Mouse (Mus musculus) heart, adult 2 months (tissue): ENCODE measurements at regions not wholly inside any gene's neighbourhood (a gene's known extent, or its start where the extent isn't known, plus 50 kb on each side); places are given as distances from the start of the nearest gene placed in this dataset.

Experiments
- CTCF ChIP-seq: fragments of 200-600 bp; IDR thresholded peaks from 2 replicates; pipeline ENCODE4 v1.8.1; 2022; ENCODE audit warnings: antibody characterized with exemption, mild to moderate bottlenecking, moderate library complexity
- EP300 ChIP-seq: fragments of 200-500 bp; IDR thresholded peaks from 2 replicates; pipeline ENCODE4 v1.6.1; 2011; ENCODE audit warnings: low read depth, low read length, control low read depth; ENCODE audit not compliant: insufficient read depth
- POLR2A ChIP-seq: fragments of 200-500 bp; IDR thresholded peaks from 2 replicates; pipeline ENCODE4 v1.6.1; 2011; ENCODE audit warnings: mild to moderate bottlenecking, low read depth, low read length, control low read depth; ENCODE audit not compliant: insufficient read depth

GRCm38 (mm10) chr1:65761141-65761540, 165.2 kb upstream of the Crygf start:
- no peak for TF ChIP-seq CTCF
- no peak for TF ChIP-seq POLR2A
- no peak for TF ChIP-seq EP300
